Mouse (Mus musculus) ES-CJ7 (cell line): ENCODE measurements around the gene Iqcf6.
"Not testable (repeated sequence)": the region's sequence is repeated elsewhere in the genome, so short reads cannot be mapped to it uniquely, and the experiment has no call there.

Experiments
- DNase-seq: peaks from one replicate; pipeline ENCODE4 v3.0.0; 2011; ENCODE audit warnings: low read depth, low spot score

The Iqcf6 gene

GRCm38 (mm10) chr9:106626282-106626681 lies at the start of gene Iqcf6:
Gene Iqcf6, plus strand, starts transcription at chr9:106626582.
- no peak for DNase-seq

GRCm38 (mm10) chr9:106580016-106580415 lies 46.4 kb upstream of the Iqcf6 start:
- no peak for DNase-seq

- DNase-seq: no peak
Observed at GRCm38 (mm10) chr9:106582552-106582951, 43.8 kb upstream of the Iqcf6 start.

- DNase-seq: no peak
Observed at GRCm38 (mm10) chr9:106592158-106592557, 34.2 kb upstream of the Iqcf6 start.

- not testable (repeated sequence) for DNase-seq
Observed at GRCm38 (mm10) chr9:106595402-106595801, 31.0 kb upstream of the Iqcf6 start.

- no peak for DNase-seq
Observed at GRCm38 (mm10) chr9:106595836-106596235, 30.5 kb upstream of the Iqcf6 start.

- peak; percentile 35 for DNase-seq
Observed at GRCm38 (mm10) chr9:106598466-106598865, 27.9 kb upstream of the Iqcf6 start.

- DNase-seq: peak; percentile 76
Observed at GRCm38 (mm10) chr9:106600546-106600945, 25.8 kb upstream of the Iqcf6 start.

GRCm38 (mm10) chr9:106610727-106611126 lies 15.7 kb upstream of the Iqcf6 start:
- no peak for DNase-seq

- DNase-seq: no peak
Observed at GRCm38 (mm10) chr9:106613951-106614350, 12.4 kb upstream of the Iqcf6 start.

GRCm38 (mm10) chr9:106614616-106615015 lies 11.8 kb upstream of the Iqcf6 start:
- DNase-seq: no peak

- no peak for DNase-seq
Observed at GRCm38 (mm10) chr9:106616306-106616705, 10.1 kb upstream of the Iqcf6 start.

- no peak for DNase-seq
Observed at GRCm38 (mm10) chr9:106617496-106617895, 8.9 kb upstream of the Iqcf6 start.

- not testable (repeated sequence) for DNase-seq
Observed at GRCm38 (mm10) chr9:106627796-106628195, 1.4 kb downstream of the Iqcf6 start.

- DNase-seq: no peak
Observed at GRCm38 (mm10) chr9:106632185-106632584, 5.8 kb downstream of the Iqcf6 start.

- DNase-seq: no peak
Observed at GRCm38 (mm10) chr9:106638154-106638553, 11.8 kb downstream of the Iqcf6 start.

GRCm38 (mm10) chr9:106641346-106641745 lies 15.0 kb downstream of the Iqcf6 start:
- no peak for DNase-seq

- DNase-seq: peak; percentile 93
Observed at GRCm38 (mm10) chr9:106643128-106643527, 16.7 kb downstream of the Iqcf6 start.

GRCm38 (mm10) chr9:106643787-106644186 lies 17.4 kb downstream of the Iqcf6 start:
- peak; percentile 90 for DNase-seq

- peak; percentile 81 for DNase-seq
Observed at GRCm38 (mm10) chr9:106645684-106646271, 19.4 kb downstream of the Iqcf6 start.

- no peak for DNase-seq
Observed at GRCm38 (mm10) chr9:106647226-106647625, 20.8 kb downstream of the Iqcf6 start.

GRCm38 (mm10) chr9:106652720-106653119 lies 26.3 kb downstream of the Iqcf6 start:
- no peak for DNase-seq

- DNase-seq: peak; percentile 85
Observed at GRCm38 (mm10) chr9:106655884-106656720, 29.7 kb downstream of the Iqcf6 start, which contains the start of gene Grm2. Gene Grm2, minus strand, starts transcription at chr9:106656082.
